ENCODE assay signal across 19 mouse cellular contexts in genomic region chr1:132818296-132818695, GRCm38 (mm10).
DNase-seq lines count a peak whose midpoint lies in the region.
"Had no signal": no experiment of that assay in that cellular context is flagged by ENCODE, and none has a peak within 500 bp of the region (broad histone marks: within the 10 kb centered on the region; RNA-seq: fewer than 3 reads in every experiment).

No protein-coding gene starts in this region.

- DNase-seq in frontal cortex, postnatal 36 days (ENCODE audit: low spot score in 2 of 2) = peak; percentile 37 to 40
- DNase-seq in frontal cortex, postnatal 14 days (ENCODE audit: low spot score in 2 of 2) = no peak
- DNase-seq in right cerebral cortex, adult 18-20 months = peak; percentile 40
- DNase-seq in right cerebral cortex, postnatal 14 days = no peak
- DNase-seq in left cerebral cortex, postnatal 14 days (ENCODE audit: low spot score in 2 of 2) = peak; percentile 21 to 33
- no peak for DNase-seq in urinary bladder, adult 2 months (ENCODE audit: low spot score)
- no peak for DNase-seq in spleen, adult 12 weeks (ENCODE audit: low spot score)
- DNase-seq: adrenal gland, adult 8-10 months; cerebellum, adult 11 months; cerebellum, adult 9-10 months; forebrain, postnatal 0 days; gastrocnemius, adult 2 months; gastrocnemius, postnatal 36 days; heart, adult 18-20 months; heart, postnatal 4 days; kidney, adult 8-10 months; kidney, postnatal 4 days; lung, postnatal 4 days; thymus, postnatal 4 days had no signal

- intact Hi-C loops in left cerebral cortex, postnatal 14 days (cut with DNase I) = loop anchor here (5.0 kb wide), 1 partner anchor 64 kb away; the partner anchor contains the start of gene Lrrn2

Comparison
In these comparisons a context has a peak if more than half of its experiments do, and no peak if none do; other contexts are left out.
1. DNase-seq: peak in frontal cortex, postnatal 36 days (2 of 2), right cerebral cortex, adult 18-20 months (single experiment) and left cerebral cortex, postnatal 14 days (2 of 2); none in frontal cortex, postnatal 14 days (0 of 2), right cerebral cortex, postnatal 14 days (single experiment), urinary bladder, adult 2 months (single experiment) and spleen, adult 12 weeks (single experiment).